Mouse (Mus musculus) lung, embryonic 16.5 days (tissue): ENCODE results near the gene Bicra. TPM values are rescaled to one million over a fixed set of nuclear protein-coding genes. Genes with fewer than 3 reads are reported as not detected.

Experiments used
- ATAC-seq: fragments of 200-750 bp; cut with Nextera tagmentation; 2 replicates; pipeline ENCODE4 v1.8.0; 2017; ENCODE audit warnings: low read depth, mild to moderate bottlenecking, moderate library complexity
- H3K27ac ChIP-seq: fragments of 300-500 bp; sonication (generic); 2 replicates; pipeline ENCODE4 v1.5.1; 2014; ENCODE audit warnings: mild to moderate bottlenecking, control low read depth, low read length
- H3K27me3 ChIP-seq: fragments of 300-500 bp; sonication (generic); 2 replicates; pipeline ENCODE4 v1.6.1; 2014; ENCODE audit warnings: low read depth, low read length, mixed read lengths; ENCODE audit not compliant: control insufficient read depth, insufficient read depth
- H3K36me3 ChIP-seq: fragments of 300-500 bp; sonication (generic); 2 replicates; pipeline ENCODE4 v1.6.1; 2014; ENCODE audit warnings: low read length; ENCODE audit not compliant: control insufficient read depth, insufficient read depth
- H3K4me1 ChIP-seq: fragments of 300-500 bp; sonication (generic); replicated peaks from 2 replicates; pipeline ENCODE4 v1.6.1; 2014; ENCODE audit warnings: low read length, mixed read lengths; ENCODE audit not compliant: control insufficient read depth, insufficient read depth
- H3K4me2 ChIP-seq: fragments of 300-500 bp; sonication (generic); 2 replicates; pipeline ENCODE4 v1.6.1; 2014; ENCODE audit warnings: low read depth, low read length, control low read depth
- H3K4me3 ChIP-seq: fragments of 300-500 bp; sonication (generic); 2 replicates; pipeline ENCODE4 v1.5.1; 2014; ENCODE audit warnings: mild to moderate bottlenecking, low read length, control low read depth
- H3K9ac ChIP-seq: fragments of 300-500 bp; sonication (generic); 2 replicates; pipeline ENCODE4 v1.6.1; 2014; ENCODE audit warnings: low read length, control low read depth
- H3K9me3 ChIP-seq: fragments of 300-500 bp; sonication (generic); 2 replicates; pipeline ENCODE4 v1.6.1; 2016; ENCODE audit warnings: low read length; ENCODE audit not compliant: control insufficient read depth
- WGBS: fragments of 180-500 bp; shearing (Covaris S2); extraction: QIAGEN DNeasy Blood & Tissue Kit; methylation state at CpG from one replicate; pipeline ENCODE4 v1.1.7; 2014; 5-methylcytosine and 5-hydroxymethylcytosine counted together
- polyA plus RNA-seq: library from polyadenylated mRNA; unstranded; fragments of >200 nt; fragmentation: Nextera tagmentation; extraction: Ambion mirVana; gene quantifications from 2 replicates; pipeline ENCODE4 v1.2.1, GENCODE M21; 2015

The Bicra gene
- polyA plus RNA-seq, 1 experiment from 2014 or later = 5.9 TPM

GRCm38 (mm10) chr7:15972247-15972646 is 75.5 kb downstream of the Bicra start:
- Histone ChIP-seq H3K9ac (no peak overlapping the region), H3K4me1 (no peaks in the 10 kb centered on the region), H3K9me3 (no peaks in the 10 kb centered on the region), H3K36me3 (peaks cover 38% of the 10 kb centered on the region), H3K27me3 (no peaks in the 10 kb centered on the region), H3K4me3 (no peak overlapping the region), H3K27ac (no peak overlapping the region), H3K4me2 (no peak overlapping the region)
- WGBS = 76% methylated on average over 25 of the region's 25 CpGs
- no peak for ATAC-seq

- peaks cover 17% of the 10 kb centered on the region for H3K4me1 ChIP-seq
- H3K27ac ChIP-seq = no peak overlapping the region
- peaks cover 29% of the 10 kb centered on the region for H3K36me3 ChIP-seq
- no peak overlapping the region for H3K4me2 ChIP-seq
- 81% methylated on average over 3 of the region's 3 CpGs for WGBS
- H3K9me3 ChIP-seq = no peaks in the 10 kb centered on the region
- H3K4me3 ChIP-seq = no peak overlapping the region
- ATAC-seq = no peak
- no peak overlapping the region for H3K9ac ChIP-seq
- H3K27me3 ChIP-seq = no peaks in the 10 kb centered on the region
Measured at GRCm38 (mm10) chr7:15969674-15970073, 78.0 kb downstream of the Bicra start.

GRCm38 (mm10) chr7:15968322-15968721 is 79.4 kb downstream of the Bicra start:
- H3K36me3 ChIP-seq = peaks cover 19% of the 10 kb centered on the region
- no peak overlapping the region for H3K4me3 ChIP-seq
- ATAC-seq = no peak
- no peak overlapping the region for H3K27ac ChIP-seq
- 86% methylated on average over 8 of the region's 8 CpGs for WGBS
- no peaks in the 10 kb centered on the region for H3K9me3 ChIP-seq
- no peak overlapping the region for H3K4me2 ChIP-seq
- H3K4me1 ChIP-seq = peaks cover 31% of the 10 kb centered on the region
- no peaks in the 10 kb centered on the region for H3K27me3 ChIP-seq
- no peak overlapping the region for H3K9ac ChIP-seq

- Histone ChIP-seq H3K27ac (peak within 1 kb of the TSS; percentile 15; the same call in 1 of the 2 replicates), H3K9me3 (no peaks in the 10 kb centered on the region), H3K4me1 (peaks cover 41% of the 10 kb centered on the region), H3K9ac (peak within 1 kb of the TSS; percentile 76), H3K4me2 (peak within 1 kb of the TSS; percentile 59), H3K27me3 (no peaks in the 10 kb centered on the region), H3K36me3 (peaks cover 16% of the 10 kb centered on the region), H3K4me3 (peak within 1 kb of the TSS; percentile 59)
- WGBS = 0% methylated on average over 22 of the region's 22 CpGs
- ATAC-seq = peak; percentile 86
Measured at GRCm38 (mm10) chr7:15967312-15967711, 80.4 kb downstream of the Bicra start, which contains the start of gene Ehd2. Gene Ehd2 (minus strand): TSS chr7:15967567.

- peak overlapping the region; percentile 12; the same call in 1 of the 2 replicates for H3K27ac ChIP-seq
- H3K27me3 ChIP-seq = no peaks in the 10 kb centered on the region
- H3K9me3 ChIP-seq = no peaks in the 10 kb centered on the region
- peaks cover 10% of the 10 kb centered on the region for H3K36me3 ChIP-seq
- peaks cover 49% of the 10 kb centered on the region for H3K4me1 ChIP-seq
- peak overlapping the region; percentile 76 for H3K9ac ChIP-seq
- H3K4me3 ChIP-seq = peak overlapping the region; percentile 59
- whole genome bisulfite sequencing = 57% methylated on average over 3 of the region's 3 CpGs
- peak overlapping the region; percentile 59 for H3K4me2 ChIP-seq
- ATAC-seq = no peak
Measured at GRCm38 (mm10) chr7:15966489-15966888, 81.2 kb downstream of the Bicra start.

GRCm38 (mm10) chr7:15963798-15964652 is 83.7 kb downstream of the Bicra start:
- Histone ChIP-seq H3K4me3 (peak overlapping the region; percentile 22; the same call in 1 of the 2 replicates), H3K9ac (peak overlapping the region; percentile 48; the same call in 1 of the 2 replicates), H3K4me1 (peaks cover 59% of the 10 kb centered on the region), H3K27ac (peak overlapping the region; percentile 93), H3K4me2 (peak overlapping the region; percentile 59), H3K9me3 (no peaks in the 10 kb centered on the region), H3K36me3 (peaks cover 9% of the 10 kb centered on the region), H3K27me3 (no peaks in the 10 kb centered on the region)
- no peak for ATAC-seq
- WGBS = 69% methylated on average over 32 of the region's 32 CpGs

- H3K9ac ChIP-seq = peak overlapping the region; percentile 45
Measured at GRCm38 (mm10) chr7:15962311-15963288, 85.1 kb downstream of the Bicra start.

GRCm38 (mm10) chr7:15961798-15962197 is 85.9 kb downstream of the Bicra start:
- peaks cover 25% of the 10 kb centered on the region for H3K36me3 ChIP-seq
- peak overlapping the region; percentile 8 for H3K9ac ChIP-seq
- no peaks in the 10 kb centered on the region for H3K9me3 ChIP-seq
- no peak overlapping the region; the same call in 1 of the 2 replicates for H3K4me3 ChIP-seq
- H3K4me1 ChIP-seq = peaks cover 59% of the 10 kb centered on the region
- H3K4me2 ChIP-seq = peak overlapping the region; percentile 59
- H3K27ac ChIP-seq = peak overlapping the region; percentile 93
- 71% methylated on average over 7 of the region's 7 CpGs for WGBS
- no peaks in the 10 kb centered on the region for H3K27me3 ChIP-seq
- ATAC-seq = no peak

More at GRCm38 (mm10) chr7:15962311-15963288, 85.1 kb downstream of the Bicra start:
- peaks cover 20% of the 10 kb centered on the region for H3K36me3 ChIP-seq
- H3K27ac ChIP-seq = peak overlapping the region; percentile 93
- 7% methylated on average over 12 of the region's 12 CpGs for WGBS
- peak overlapping the region; percentile 6 for H3K4me3 ChIP-seq
- peak; percentile 86 for ATAC-seq
- H3K4me1 ChIP-seq = peaks cover 59% of the 10 kb centered on the region
- H3K4me2 ChIP-seq = peak overlapping the region; percentile 59
- H3K27me3 ChIP-seq = no peaks in the 10 kb centered on the region
- no peaks in the 10 kb centered on the region for H3K9me3 ChIP-seq
